Mouse (Mus musculus) kidney, adult 8-10 months (tissue): Measurements from ENCODE around the gene Slc7a11.

Source experiments
- DNase-seq, 2 experiments: peaks; one replicate each; pipeline ENCODE4 v3.0.0; 2022

Slc7a11 gene

DNA sequence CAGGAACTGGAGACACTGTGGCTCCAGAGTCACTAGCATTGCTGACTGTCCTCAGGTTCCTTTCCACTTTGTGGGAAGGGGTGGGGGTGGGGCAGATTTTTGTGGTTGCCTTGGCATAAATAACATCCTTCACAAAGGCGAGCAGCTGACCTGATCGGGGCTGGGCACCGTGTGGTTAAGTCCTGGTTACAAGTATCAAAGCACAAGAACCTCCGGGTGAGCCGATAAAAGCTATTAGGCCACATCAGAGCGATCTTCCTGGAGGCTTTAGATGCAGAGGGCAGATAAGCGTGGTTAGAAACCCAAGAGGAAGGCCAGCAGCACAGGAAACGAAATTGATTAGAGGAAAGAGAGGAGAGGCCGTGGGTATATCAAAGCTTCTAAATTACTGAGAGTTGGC is 55.1 kb downstream of the Slc7a11 start:
- no peak for DNase-seq

DNA sequence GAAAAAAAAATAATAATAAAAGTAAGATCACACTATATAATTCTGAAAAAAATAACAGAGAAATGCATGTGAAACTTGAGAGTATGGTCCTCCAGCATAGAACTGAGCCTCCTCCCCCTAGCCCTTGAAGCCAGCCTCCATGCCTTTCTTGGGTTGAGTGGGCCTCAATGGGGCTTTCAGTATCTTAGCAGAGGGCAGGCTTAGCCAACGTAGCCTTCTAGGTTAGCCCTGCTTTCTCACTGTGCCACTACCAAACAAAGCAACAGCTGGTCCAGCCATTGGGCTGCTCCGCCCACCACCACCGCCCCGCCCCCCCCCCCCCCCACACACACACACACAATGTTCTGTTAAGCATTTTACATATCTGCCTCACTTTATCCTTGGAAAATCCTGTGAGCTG is 56.1 kb downstream of the Slc7a11 start:
- no peak for DNase-seq

DNA sequence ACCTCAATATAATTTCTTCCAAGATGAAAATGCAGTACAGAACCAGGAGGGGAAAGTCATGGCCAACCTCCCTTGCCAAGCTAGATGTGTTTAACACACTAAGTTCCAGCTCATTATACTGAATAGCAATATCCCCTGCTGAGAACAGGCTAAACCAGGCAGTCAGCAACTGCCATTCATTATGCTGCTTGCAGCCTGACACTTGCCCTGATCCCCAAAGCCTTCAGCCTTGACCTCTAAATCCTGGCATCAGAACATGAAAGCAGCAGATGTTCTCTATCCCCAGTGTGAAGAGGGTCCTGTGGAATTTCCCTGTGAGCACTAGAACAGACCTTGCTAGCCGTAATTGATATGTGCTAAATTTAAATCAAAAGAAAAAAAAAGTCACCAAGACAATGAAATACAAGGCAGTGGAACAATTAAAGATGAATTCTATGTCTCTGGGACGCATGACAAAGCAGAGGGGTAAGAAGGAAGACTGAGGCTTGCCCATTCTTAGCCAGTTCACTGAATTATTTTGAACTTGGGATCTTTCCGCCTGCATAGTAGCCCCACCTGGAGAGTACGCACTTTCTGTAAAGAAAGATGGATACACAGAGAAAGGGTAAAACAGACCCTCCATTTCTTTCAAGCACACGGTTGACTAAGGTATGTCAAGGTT is 56.7 kb downstream of the Slc7a11 start:
- no peak for DNase-seq

DNA sequence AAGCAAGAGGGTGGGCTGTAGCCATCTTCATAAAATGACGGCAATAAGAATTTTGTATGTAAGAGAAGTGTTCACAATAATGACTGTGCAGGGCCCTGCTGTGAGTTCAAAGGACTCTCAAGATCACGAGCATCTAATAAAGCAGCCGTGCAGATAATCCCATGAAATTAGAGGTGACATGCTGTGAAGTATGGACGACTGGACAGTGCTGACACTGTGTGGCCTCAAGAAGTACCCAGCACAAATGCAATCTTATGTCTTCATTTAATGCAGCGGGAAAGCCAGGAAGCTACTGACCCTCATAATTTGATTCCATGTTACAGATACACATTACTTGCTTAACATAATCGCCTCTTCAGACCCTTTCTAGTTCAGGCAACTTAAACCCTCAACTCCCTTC is 57.3 kb downstream of the Slc7a11 start:
- no peak for DNase-seq

DNA sequence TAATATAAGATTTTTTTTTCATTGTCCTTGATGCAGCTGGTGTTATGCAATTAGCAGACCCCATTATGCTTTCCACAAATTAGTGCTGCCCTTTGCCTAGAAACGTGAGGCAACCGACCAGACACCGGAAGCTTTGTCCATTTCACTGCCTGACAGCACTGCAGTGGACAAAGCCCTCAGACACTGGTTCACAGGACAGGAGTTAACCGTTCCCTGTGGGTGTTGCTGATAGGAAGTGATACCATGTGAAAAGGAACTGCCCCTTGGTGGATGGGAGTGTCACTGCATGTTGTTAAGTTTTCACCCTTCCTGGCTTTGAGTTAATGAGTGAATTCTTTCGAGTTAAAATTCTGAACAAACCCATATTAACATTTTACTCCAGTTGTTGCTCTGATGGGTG is 60.7 kb downstream of the Slc7a11 start:
- DNase-seq = peak in 1 of 2 experiments; percentile 6

DNA sequence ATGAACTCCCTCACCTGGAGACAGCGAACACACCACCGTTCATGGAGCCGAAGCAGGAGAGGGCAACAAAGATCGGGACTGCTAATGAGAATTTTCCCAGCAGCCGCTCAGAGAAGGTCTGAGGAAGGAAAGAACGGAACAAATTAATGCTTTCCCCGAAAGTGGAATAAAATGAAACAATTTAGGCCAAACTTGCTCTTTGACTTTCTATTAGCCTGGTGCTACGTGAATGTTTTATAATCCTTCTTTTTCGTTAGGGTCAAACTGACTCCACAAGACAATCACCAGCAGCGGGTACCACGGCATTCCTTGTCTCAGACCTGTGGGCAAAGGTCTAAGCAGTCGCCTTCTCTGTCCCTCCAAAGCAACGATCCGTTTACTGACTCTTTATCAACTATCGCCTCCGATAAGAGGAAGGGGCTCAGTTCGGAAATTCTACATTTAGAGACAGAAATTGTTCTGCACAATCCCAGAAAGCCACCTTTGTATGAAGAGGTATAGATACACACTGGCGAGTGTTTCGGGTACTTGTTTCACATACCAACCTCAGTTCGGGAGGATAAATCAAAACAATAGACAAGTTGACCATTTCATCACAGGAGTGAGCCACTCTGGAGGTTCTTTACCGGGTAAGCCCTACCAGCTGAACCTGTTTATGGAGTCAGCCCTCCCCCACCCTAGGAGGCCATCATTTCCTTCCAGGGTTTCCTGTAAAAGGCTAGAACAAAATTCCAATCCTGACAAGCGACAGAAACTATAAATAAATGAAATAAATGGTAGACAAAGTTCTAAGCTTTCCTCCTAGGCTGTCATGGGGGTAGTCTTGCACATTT is 61.3 kb downstream of the Slc7a11 start:
- DNase-seq = peak in 1 of 2 experiments; percentile 5

DNA sequence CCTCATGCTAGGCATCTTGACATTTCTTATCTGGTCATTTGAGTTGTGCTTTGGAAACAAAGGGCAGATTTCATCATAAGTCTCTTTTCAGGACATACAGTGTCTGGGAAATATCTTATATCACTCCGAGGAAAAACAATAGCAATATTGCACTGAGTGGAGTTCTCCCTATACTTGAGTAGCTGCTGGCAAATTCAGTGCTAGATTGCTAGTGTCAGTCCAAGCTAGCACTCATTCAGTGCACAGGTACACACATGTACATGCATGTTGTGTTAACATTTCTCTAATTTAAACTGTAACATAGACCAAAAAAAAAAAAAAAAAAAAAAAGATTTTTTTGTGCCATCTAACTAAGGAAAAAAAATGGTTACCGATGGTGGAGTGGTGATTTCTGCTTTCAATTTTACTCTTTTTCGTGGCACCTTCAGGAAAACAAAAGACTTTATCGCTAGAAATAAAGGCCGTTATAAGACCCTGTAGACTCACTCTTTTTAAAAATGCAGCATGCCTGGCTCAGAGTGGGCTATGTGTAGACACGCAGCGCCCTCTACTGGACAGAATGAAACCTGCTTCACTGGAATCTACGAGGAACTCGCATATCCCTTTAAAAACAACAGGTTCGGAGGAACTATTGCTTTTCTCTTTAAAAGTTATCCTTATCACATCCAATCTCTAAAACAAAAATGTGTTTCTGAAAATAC is 62.1 kb downstream of the Slc7a11 start:
- DNase-seq = peak; percentile 55 to 83

DNA sequence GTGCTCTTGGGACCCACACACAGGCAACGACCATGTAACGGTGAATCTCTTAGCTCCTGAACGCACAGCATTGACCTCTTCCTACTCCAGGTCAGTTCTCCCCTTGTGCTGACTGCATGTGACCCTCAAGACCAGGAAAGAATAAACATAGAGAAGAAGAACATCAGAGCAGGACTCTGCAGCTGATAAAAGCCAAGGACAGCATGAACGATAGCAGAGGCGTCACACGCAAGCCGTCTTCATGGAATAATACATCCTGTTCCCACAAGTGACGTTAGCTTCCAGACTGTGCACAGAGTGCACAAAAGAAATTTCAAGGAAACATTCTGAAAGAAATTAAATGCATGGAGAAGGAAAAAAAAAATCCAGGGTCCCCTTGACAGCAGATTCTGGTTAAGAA is 63.5 kb downstream of the Slc7a11 start:
- no peak for DNase-seq

DNA sequence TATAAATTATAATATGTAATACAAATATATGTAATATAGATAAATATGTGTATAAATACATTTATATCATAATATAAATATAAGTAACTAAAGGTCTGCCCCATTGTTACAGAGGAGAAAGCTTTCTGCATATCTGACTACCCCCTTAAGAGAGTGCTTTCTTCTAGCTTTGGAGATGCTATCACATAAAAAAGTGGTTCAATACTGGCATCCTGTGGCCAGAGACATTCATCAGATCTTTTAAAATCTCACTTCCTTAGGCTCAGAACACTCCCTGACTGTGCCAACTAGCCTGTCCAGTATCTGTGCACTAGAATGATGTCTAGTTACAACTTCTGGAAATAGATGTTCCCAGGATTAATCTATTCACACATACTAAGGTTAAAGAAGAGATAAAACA is 67.9 kb downstream of the Slc7a11 start:
- no peak for DNase-seq

DNA sequence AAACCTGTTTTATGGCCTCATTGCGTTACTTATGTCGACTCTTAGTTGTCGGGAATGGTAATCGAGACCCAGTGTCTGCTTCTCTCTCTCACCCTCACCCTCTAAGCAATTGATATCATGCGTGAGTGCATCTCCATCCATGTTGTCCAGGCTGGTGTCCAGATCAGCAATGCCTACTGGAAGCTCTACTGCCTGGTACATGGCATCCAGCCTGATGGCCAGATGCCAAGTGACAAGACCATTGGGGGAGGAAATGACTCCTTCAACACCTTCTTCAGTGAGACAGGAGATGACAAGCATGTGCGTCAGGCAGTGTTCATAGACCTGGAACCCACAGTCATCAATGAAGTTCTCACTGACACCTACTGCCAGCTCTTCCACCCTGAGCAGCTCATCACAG is 73.6 kb downstream of the Slc7a11 start:
- DNase-seq = no peak

DNA sequence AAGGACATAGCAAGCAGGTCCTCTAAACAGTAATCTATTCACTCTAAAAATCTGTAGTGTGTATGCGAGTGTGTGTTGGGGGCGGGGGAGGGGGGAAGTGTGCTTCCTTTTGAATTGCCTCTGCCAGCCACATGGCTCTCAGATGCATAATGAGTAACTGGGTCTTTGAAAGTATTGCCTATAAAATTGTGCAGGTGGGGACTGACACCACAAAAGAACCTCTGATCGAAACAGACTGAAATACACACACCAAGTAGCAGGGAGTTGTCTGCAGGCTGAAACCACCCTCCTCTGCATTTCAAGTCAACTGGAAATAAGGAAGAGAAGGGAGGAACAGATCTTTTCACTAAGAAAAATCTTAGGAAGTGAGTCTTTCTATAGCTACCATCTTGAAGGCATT is 76.2 kb downstream of the Slc7a11 start:
- DNase-seq = no peak

DNA sequence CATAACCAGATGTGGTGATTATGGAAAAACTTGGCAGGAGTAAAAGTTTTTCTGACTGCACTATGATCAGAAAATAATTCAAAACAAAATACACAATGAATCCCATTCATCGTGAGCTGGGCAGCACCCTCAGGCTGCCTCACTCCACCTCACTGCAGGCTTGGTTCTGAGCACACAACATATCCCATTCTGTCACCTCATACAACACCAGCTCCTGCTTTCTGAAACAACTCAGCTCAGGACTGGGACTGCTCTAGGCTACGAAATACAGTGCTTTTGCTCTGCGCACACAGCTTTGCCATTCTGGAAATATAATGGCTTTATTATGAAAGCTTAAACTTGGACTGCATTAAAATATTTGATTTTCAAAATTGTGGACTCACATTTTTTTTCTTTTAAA is 79.8 kb downstream of the Slc7a11 start:
- no peak for DNase-seq

DNA sequence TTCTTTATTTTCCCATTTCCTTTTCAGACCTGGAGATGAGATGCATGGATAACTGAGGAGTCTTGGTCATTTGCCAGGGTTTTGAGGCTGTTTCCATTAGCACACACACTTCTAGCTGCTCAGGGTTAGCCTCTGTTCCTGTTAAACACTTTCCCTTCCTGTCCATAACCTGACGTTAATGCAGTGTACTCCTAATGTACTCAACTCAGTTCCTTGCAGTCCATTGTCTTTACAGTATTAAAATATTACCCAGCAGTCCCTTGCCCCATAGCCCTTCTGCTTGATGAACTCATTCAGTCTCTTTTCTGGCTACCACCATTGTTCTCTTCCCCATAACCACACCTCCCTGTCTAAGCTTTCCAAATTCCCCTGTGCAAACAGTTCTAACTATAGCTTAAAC is 96.3 kb downstream of the Slc7a11 start:
- DNase-seq = no peak

DNA sequence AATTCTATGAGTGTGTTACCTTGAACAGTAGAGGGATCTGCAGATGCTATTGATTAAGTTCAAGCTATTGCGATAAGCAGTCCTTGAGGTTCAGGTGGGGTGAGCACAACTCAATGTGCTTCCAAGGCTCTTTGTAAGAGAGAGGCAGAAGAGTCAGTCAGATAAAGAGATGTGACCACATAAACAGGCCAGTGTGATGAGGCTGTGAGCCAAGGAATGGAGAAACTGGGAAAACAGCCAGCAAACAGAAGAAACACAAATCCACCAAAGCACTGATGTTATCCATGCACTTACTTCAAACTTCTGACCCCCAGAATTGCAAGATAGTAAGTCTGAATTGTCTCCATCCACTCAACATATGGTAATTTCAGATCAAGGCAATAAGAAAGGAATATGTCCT is 99.0 kb downstream of the Slc7a11 start:
- DNase-seq = no peak

DNA sequence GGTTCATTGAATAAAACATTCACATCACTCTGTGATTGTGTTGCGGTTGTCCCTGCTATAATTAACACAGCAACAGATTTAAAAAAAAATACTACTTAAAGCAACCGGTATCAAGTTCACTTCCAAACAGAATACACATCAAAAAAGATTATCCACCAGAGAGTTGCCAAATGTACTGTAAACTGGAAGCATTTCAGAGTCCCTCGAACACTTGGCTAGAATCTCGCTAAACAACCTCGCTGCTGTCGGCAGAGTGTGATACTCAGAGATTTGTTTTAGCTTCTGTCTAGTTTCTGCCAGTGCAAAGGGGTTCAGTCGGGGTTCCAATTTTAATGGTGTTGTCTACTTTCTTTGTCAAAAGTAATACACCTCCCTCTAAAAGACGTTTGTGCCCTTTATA is 118.9 kb downstream of the Slc7a11 start:
- DNase-seq = no peak

DNA sequence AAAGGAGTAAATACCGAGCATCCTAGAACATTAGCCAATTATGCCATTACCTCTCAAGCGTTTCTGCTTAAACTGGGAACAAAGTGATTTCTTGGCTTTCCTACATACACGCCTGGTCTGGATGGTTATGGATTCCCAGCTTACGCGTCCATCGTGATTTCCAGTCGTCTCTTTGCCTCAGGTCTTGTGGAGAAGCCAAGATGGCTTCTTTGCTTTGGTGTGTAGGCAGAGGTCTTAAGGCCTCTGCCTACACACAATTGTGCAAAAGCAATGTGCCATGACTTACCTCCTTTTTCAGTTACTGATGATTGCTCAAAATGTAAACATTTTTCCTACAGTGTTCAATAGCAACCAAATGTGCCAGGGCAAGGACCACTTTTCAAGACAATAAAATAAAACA is 119.5 kb downstream of the Slc7a11 start:
- DNase-seq = no peak

DNA sequence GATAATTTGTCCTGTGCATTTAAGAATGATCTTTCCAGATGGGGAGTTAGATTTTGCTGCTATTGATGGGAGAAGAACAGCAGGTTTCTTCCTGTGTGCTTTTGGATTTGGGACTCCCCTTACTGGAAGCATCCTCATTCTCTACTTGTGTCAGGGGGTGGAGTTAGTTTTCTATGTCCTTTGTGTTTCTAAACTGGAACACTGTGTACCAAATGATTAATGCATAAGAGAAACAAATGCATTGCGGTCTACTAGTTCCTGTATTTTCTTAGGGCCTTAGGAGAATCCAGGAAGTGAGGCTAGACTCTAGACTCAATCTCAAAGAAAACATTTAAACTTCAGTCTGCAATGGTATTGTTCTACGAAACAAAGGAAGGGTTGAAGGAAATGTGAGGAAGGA is 122.6 kb downstream of the Slc7a11 start:
- no peak for DNase-seq

DNA sequence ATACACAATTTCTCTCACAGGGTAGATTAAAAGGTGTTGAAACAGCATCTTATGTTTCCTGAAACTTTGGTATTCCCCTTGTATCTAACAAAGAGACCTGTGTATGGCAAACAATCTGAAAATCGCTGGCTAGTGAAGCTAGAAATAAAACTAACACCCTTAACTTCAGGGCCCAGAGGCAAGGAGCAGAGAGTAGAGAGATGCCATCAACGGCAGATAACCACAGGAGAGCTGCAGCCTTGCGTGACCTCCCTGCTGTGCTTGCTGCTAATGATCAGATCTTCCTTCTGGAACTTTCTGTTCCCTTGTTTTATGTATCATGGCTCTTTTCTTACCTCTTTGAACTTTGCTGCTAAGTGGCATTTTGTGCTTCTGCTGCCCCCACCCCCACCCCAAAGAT is 125.3 kb downstream of the Slc7a11 start:
- no peak for DNase-seq

DNA sequence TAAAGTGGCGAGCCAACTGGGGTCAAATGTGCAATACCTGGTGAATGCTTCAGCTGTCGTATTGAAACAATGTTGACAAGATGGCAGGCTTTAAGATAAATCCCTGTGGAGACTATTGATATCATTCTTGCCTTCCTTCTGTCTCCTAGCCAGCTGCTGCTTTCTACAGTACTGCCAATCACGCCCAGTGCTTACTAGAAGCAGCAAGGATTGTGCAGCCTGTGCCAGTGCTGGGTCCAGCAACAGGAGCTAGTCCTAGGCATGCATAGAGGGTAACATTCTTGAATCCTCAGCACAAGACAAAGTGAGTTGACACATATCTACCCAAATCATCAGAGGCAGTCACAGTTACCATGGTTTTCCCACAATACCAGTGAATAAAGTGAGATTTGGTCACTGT is 129.6 kb downstream of the Slc7a11 start:
- DNase-seq = no peak

DNA sequence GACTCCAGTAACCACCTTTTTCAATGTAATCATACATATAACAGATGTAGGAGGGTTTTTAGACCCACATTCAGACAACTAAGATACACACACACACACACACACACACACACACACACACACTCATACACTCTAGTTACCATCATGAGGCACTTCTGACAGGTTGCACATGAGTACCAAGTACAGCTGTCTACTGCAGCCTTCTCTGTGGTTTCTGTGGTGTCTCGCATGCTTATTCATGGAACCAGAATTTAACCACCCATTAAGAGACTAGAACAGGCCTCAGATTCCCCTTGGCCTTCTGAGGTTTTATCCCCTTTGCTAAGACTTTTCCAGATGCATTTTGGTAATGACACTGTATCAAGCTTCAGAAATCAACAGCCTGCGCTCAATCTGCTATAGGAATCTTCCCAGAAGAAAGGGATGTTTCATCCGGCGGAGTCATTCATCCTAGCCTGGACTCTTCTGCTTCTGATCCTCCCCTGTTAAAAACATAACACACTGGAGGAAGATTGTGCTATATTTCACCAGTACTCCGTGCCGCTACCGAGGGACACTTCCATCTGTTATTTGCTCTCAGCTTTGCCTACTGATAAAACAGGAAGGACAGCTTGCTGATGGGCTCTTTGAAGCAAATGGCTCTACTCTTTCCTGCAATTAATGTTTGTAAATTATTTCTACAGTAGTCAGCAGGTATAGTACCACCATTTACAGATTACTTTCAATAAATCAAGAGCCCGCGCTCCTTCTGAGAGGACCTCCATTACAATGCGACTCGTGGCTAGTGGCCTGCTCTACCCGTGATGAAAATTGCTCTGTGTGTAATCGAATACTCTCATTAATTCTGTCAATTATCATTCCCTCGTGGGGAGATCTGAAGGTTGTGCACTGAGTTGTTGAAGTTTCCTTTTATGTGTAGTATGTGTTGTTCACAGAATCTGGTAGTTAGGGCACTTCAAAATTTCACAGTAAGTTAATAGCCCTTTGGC is 135.8 kb downstream of the Slc7a11 start:
- no peak for DNase-seq

DNA sequence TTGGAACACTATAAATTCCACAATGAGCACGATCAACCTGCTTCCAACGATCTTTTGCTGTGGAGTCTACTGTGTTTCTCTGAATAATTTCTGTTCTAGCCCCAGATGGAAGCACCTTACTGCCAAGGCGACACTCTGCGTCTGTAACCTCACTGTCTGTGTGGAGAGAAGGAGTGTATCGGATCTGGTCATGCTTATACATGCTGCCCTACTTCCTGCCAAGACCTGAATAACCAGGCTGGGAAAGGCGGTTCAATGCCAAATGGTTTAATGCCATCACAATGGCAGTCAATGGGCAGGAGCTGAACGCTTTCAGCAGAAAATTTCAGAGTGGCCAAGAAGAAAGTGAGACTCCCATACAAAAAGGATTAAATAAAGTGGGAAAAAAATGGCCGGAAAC is 137.1 kb downstream of the Slc7a11 start:
- DNase-seq = no peak

DNA sequence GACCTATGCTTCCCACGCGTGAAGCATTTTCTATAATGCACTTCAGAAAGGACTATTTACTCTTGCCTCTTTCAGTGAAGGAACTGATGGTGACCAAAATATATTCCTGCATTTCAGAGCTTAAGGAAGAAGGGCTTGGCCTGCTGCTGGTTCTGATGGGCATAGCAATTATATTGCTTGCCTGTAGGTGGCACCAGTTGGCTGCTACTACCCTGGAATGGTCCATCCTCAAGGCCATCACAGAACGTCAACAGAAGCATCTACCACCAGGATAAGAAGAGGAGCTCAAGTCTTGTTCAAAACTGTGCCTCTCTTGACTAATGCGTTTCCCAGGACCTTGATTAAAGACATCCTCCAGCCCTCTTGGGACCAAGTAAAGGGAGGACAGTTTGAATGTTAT is 139.3 kb downstream of the Slc7a11 start:
- DNase-seq = peak; percentile 4 to 15

DNA sequence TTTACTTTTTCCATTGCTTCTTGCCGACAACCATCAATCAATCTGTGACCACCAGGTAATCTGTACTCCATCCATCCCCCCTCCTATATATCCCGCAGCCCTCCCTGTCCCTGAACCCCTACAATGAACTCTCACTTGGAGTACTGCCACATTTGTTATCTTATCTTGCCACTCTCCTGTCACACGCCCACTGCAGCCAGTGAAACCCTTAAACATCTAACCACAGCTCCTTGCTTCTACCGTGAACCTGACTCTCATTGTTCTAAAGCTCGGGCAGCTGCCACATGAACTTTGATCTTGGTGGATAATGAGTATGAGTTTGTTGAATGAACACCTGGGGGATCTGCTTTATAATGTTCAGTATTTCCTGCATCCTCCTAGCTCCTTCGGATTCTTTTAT is 140.8 kb downstream of the Slc7a11 start:
- no peak for DNase-seq
